Mouse (Mus musculus) heart, postnatal 0 days (tissue): ENCODE data around the gene Acot11.

Source experiments
- CTCF ChIP-seq: IDR thresholded peaks from 2 replicates; pipeline ENCODE4 v1.5.1; 2016; ENCODE audit warnings: antibody characterized with exemption, control low read depth, low read depth
- EP300 ChIP-seq: IDR thresholded peaks from 2 replicates; pipeline ENCODE4 v1.6.1; 2016; ENCODE audit warnings: antibody characterized with exemption, low read depth

GRCm38 (mm10) chr4:106784806-106785205 lies 20.0 kb downstream of the Acot11 start:
- TF ChIP-seq CTCF (no peak), EP300 (no peak)
